Mouse (Mus musculus): ENCODE measurements at regions not wholly inside any gene's neighbourhood (a gene's known extent, or its start where the extent isn't known, plus 50 kb on each side); places are given as distances from the start of the nearest gene placed in this dataset.

DNA sequence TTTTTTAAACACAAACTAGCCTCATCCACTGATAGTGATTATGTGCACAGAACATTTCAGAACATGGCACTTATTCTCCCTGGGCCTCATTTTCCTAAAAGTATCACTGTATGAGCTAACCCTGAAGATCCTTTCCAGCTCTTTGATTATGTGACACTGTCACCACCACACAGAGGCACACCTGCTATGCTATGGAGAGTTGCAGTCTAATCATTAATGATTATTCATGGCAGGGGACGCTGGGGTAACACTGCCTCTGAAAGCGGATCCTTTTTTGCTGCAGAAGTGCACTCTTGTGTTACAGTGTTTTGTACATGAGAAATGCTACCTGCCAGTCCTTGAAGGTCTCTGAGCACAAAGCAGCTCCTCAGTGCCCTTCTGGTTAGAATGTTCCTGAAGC lies 615.3 kb upstream of the Fbxo33 start:
- no peak for DNase-seq (ENCODE audit: low spot score in 2 of 2)

DNA sequence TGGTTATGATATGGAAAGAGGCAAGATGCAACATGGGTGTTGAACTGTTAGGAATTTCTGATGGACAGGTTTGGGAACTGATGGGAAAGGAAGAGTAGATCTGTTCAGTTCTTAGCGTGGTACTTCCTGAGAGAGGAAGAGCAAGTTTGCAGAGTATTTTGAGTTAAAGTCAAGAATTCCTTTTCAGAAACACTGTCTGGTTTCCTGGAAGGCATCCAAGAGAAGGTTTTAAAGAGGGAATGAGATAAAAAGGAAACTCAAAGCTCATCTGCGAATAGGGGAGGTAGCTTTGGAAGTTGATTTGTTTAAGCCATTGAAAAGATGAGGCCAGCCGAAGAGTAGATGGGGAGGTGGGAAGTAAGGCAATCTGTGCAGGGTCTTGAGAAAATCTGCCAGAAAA lies 603.4 kb upstream of the Fbxo33 start:
- no peak for DNase-seq (ENCODE audit: low spot score in 2 of 2)

DNA sequence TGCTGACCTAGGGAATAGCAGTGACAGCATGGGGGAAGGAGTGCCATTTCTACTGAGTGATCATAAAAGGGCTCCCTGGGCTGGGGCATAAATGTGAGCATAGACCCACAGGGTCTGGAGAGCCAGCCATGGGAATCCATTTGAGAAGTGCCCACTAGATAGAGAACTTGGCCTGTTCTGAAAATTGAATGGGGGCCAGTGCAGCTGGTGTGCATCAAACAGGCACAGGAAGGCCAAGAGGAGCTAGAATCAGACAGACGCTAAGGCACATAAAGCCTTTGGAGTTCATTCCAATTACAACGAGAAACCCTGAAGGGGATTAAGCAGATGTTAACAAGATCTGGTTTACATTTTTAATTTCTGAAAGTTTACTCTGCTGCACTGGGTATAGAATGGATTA lies 602.9 kb upstream of the Fbxo33 start:
- no peak for DNase-seq (ENCODE audit: low spot score in 2 of 2)

DNA sequence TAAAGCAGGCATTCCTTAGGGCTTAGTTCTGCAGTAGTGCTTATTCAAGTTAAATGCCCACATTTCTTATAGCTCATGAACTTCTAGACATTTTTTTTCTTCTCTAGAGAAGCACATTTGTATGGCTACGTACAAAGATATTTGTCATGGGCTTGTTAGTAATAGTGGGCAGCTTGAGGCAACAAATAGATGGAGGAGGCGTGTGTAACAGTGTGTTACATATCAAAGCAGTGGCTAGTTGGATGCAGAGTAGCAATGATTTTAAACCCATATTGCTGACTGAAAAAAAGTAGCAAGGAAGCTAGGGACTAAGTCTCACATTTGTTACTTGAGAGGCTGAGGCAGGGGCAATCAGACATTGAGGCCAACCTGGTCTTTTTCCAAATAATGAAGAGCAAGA lies 602.2 kb upstream of the Fbxo33 start:
- no peak for DNase-seq (ENCODE audit: low spot score in 2 of 2)

DNA sequence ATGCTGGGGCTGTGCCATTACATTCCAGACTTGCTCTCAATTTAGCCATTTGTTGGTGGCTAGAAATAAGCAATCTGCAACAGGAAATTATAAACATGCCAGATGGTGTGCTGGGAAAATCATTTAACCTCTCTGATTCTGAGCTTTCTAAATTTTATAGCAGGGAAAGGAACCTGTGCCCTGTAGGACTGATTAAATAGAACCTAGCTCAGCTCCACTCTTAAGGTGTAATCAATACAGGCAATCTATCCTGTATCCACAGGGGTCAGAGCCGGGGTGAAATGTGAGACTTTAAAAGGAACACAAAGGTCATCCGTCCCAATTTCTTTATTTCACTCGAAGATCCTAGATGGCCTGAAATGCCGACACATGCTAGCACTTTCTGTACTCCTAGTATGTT lies 596.4 kb upstream of the Fbxo33 start:
- DNase-seq (ENCODE audit: low spot score in 2 of 2), result no peak

GRCm38 (mm10) chr12:59814356-59814755 lies 594.8 kb upstream of the Fbxo33 start:
- DNase-seq (ENCODE audit: low spot score in 2 of 2), result no peak

DNA sequence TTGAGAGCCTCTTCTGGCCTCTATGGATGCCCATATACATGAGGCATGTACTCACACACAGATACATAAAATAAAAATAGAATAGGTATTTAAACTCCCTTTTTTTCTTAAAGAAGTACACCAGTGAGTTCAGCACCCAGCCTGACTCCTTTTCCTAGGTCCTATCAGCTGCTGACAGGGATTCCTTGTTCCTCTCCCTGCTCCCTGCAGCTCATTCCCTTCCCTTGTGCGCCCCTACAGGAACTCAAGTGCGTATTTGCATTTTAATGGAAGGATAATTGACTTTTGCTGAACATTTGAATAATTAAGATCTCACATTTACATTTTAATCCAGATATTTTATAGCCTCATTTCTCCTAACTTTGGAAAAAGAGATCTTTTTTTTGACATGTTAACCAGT lies 589.7 kb upstream of the Fbxo33 start:
- DNase-seq (ENCODE audit: low spot score in 2 of 2), result no peak

DNA sequence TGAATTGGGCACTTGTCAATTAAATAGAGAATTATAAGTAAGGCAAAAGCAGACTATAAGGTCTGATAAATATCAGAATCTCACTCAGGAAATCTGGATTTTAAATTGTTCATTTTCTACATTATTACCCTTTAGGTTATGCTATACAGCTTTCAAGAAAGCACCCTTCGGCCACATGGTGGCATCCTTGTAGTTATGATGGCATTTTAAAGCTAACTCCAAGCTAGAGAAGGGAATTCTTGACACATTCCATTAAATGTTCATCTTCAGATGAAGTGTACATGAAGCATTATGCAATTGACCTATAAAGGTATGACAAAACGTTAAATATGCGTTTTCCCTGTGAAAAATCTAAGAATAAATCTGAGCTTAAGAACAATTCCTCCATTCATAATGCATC lies 578.5 kb upstream of the Fbxo33 start:
- peak; percentile 53 to 69 for DNase-seq (ENCODE audit: low spot score in 2 of 2)

GRCm38 (mm10) chr12:59791473-59791872 lies 571.9 kb upstream of the Fbxo33 start:
- no peak for DNase-seq (ENCODE audit: low spot score in 2 of 2)

DNA sequence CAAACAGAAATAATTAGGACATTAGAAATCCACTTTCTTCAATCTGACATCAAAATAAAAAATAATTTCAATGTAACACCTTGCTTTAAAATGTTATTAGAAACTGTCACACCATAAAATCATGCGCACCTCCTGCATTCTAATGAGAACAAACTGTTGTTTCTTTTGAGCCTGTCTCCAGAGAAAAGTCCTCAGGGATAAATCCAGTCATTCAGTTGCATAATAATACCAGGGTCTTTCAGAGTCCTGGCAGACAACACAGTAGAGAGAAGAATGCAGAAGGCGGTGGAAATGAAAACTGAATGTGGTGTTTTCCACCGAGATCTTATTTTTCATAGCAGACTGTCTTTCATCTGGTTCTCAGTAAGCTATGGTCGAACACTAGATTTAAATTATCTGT lies 567.3 kb upstream of the Fbxo33 start:
- no peak for DNase-seq (ENCODE audit: low spot score in 2 of 2)

DNA sequence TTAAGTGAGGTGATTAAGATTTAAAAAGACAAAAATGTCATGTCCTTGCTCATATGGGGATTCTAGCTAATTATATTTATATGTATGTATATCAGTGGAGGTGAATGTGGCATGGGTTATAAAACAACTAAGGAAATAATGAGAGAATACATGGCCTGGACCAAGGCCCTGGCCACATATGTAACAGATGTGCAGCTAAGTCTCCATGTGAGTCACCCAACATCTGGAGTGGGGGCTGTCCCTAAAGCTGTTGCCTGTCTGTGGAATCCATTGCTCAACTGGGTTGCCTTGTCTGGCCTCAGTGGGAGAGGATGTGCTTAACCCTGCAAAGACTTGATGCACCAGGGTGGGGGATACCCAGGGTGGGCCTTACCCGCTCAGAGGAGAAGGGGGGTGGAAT lies 551.5 kb upstream of the Fbxo33 start:
- DNase-seq (ENCODE audit: low spot score in 2 of 2), result no peak

DNA sequence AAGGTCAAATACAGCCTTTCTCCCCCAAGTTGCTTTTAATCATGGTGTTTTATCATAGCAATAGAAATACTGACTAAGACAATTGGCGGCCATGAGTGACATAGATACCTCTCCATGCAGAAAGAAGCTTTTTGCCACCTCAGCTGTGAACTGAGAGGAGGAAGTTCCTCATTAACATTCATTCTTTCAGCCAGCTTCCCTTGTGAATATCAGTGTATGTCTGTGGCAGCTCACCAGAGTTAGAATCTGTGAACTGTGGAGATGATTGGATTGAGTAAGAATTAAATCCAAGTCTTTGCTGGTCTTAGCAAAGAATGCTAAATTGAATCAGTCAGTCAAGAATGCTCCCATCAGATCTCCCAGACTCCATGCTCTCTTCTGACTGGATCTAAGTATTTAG lies 542.7 kb upstream of the Fbxo33 start:
- no peak for DNase-seq (ENCODE audit: low spot score in 2 of 2)

DNA sequence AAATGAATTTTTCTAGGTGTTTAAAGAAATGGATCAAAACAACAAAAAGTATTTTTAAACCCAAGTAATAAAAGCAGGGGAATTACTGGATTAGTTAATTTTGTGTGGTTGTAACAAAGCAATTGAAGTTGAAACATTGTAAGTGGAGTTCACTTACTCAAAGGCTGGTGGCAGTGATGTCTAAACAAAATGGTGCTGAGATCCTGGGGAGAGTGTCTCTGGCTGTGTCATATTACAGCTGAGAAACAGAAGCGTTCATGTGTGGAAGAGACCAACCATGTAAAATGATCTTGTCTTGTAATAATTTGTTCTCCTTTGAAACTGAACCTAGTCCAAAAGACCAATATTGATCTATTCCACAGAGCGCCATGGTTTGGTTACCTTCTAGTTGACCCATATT lies 525.2 kb upstream of the Fbxo33 start:
- DNase-seq (ENCODE audit: low spot score in 2 of 2), result no peak

- DNase-seq (ENCODE audit: low spot score in 2 of 2), result peak; percentile 13 to 51
Observed at GRCm38 (mm10) chr12:59743211-59743610, 523.7 kb upstream of the Fbxo33 start.

GRCm38 (mm10) chr12:59724951-59725350 lies 505.4 kb upstream of the Fbxo33 start:
- DNase-seq (ENCODE audit: low spot score in 2 of 2), result no peak

DNA sequence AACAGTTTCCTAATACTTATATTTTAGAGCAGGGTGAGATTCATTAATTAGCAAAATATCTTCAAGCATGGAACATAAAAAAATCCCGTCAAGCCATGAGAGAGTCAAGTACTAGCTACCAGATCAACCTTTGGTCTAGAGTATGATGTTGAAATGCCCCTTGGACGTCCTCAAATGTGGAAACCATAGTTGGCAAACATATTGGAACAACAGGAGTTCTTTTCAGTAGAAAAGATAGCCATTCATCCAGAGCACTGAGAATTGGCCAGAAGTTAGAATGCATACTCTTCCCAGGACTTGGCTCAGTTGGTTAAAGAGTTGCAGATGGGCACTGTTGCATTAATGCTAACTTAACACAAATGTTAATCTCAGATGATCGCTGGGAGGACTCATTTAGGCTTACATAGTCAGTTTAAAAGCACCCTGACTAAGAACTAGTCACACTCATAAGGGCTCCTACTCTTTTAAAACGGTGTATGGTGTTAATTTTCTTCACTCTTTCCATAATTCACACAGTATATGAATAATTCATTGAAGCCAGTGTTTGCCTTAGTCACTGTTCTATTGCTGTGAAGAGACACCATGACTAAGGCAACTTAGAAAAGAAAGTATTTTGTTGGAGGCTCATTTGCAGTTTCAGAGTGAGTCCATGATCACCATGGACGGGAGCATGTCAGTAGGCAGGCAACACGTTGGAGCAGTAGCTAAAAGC lies 503.1 kb upstream of the Fbxo33 start:
- peak in 1 of 2 experiments; percentile 12 for DNase-seq (ENCODE audit: low spot score in 2 of 2)

GRCm38 (mm10) chr12:59713216-59713615 lies 493.7 kb upstream of the Fbxo33 start:
- DNase-seq (ENCODE audit: low spot score in 2 of 2), result no peak

GRCm38 (mm10) chr12:59683235-59683634 lies 463.7 kb upstream of the Fbxo33 start:
- no peak for DNase-seq (ENCODE audit: low spot score in 2 of 2)

- no peak for DNase-seq (ENCODE audit: low spot score in 2 of 2)
Observed at GRCm38 (mm10) chr12:59663161-59663560, 443.6 kb upstream of the Fbxo33 start.

- no peak for DNase-seq (ENCODE audit: low spot score in 2 of 2)
Observed at GRCm38 (mm10) chr12:59630678-59631077, 411.2 kb upstream of the Fbxo33 start.

DNA sequence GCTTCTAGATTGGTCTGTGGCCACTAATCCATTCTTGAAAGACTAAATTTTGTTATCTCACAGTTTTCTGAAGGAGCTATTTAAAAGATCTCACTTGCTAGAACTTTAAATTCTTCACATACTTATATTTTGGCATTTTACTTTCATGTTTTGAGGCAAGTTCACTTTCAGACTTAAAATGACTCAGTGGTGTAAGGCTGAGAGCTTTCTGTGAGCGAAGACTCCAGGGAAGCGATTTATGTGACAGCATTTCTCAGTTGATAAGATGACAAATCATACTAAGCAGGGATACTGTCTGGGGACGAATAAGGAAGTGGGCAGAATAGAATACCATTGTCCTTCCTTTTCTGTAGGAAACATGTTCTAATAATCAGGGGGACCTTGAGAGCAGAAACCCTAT lies 403.6 kb upstream of the Fbxo33 start:
- no peak for DNase-seq (ENCODE audit: low spot score in 2 of 2)

DNA sequence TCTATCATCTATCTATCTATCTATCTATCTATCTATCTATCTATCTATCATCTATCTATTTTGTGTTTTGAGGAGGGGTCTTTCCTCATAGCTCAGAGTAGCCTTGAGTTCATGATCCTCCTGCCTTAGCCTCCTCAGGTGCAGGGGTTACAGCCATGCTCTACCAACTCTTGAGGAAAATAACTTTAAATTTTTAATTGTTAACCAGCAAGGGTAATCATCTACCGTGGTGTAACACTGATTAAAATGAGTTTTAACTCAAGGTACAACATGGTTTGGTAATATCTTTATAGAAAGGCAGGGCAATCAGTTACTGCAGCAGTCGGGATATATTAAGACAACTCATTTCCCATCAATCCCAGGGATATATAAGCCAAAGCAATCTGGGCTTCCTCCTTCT lies 401.6 kb upstream of the Fbxo33 start:
- DNase-seq (ENCODE audit: low spot score in 2 of 2), result no peak

DNA sequence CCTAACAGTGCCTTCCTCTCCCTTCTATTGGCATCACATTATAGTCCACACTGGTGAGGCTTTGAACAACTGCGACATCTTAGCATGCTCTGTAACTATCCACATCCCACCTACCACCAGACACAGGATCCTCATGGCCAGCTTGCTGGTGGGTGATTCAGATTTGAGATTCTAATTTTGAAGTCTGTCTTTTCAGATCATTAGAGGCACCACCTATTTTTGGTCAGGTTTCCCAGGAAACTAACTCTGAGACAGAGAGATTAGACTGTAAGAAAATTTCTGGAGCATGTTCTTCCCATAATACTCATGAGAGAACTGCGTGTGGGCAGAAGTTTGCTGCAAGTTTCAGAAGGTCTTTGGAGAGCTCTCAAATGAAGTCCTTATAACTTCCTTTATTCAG lies 400.8 kb upstream of the Fbxo33 start:
- DNase-seq (ENCODE audit: low spot score in 2 of 2), result peak; percentile 39 to 63

DNA sequence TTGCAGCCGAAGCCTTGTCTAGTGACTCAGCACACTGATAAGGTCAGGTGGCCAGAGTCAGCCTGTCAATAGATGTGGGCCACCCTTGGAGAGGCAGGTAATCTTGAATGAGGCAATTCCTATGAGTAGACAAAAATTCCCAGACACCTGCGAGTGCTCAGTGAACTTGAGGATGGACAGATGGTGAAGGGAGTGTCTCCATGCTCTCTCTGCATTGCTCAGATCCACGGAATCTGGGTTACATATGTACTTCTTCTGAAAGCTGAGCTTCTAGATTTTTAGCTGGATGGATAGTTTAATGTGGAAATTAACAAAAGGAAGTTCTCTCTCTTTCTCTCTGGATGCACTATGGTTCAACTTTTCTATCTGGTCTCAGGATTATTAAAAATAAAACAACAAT lies 396.6 kb upstream of the Fbxo33 start:
- peak in 1 of 2 experiments; percentile 25 for DNase-seq (ENCODE audit: low spot score in 2 of 2)

All from left cerebral cortex, adult 18-20 months (tissue).